ENCODE assay signal across 8 mouse cellular contexts in genomic region chr1:165235846-165236245, GRCm38 (mm10). TPM values are rescaled to one million over a fixed set of nuclear protein-coding genes. Genes with fewer than 3 reads are reported as not detected.
DNase-seq lines count a peak whose midpoint lies in the region; ATAC-seq and TF ChIP-seq lines count a peak whose summit lies in the region.

No protein-coding gene starts in this region.

- peaks cover 23% of the 10 kb centered on the region for H3K4me1 ChIP-seq in kidney, embryonic 16.5 days (ENCODE audit: insufficient read depth, low read length)
- H3K4me1 ChIP-seq in heart, postnatal 0 days (ENCODE audit: control insufficient read depth, insufficient read depth), result peaks cover 20% of the 10 kb centered on the region
- H3K4me1 ChIP-seq in midbrain, embryonic 12.5 days, result peaks cover 15% of the 10 kb centered on the region

- H3K27ac ChIP-seq in kidney, embryonic 16.5 days (ENCODE audit: low read length), result peak overlapping the region; percentile 97; the same call in 1 of the 2 replicates
- peak overlapping the region; percentile 93 for H3K27ac ChIP-seq in heart, postnatal 0 days (ENCODE audit: low read depth)
- H3K27ac ChIP-seq in midbrain, embryonic 12.5 days (replicated peaks), result peak overlapping the region; percentile 95

- H3K36me3 ChIP-seq in kidney, embryonic 16.5 days (ENCODE audit: insufficient read depth, low read length), result no peaks in the 10 kb centered on the region
- no peaks in the 10 kb centered on the region for H3K36me3 ChIP-seq in heart, postnatal 0 days (replicated peaks; ENCODE audit: control insufficient read depth, insufficient read depth, low read length)
- H3K36me3 ChIP-seq in midbrain, embryonic 12.5 days, result no peaks in the 10 kb centered on the region

- TF ChIP-seq POLR2A in brain, embryonic 14.5 days (IDR thresholded peaks at IDR 0.05; ENCODE audit: borderline replicate concordance, extremely low read depth, insufficient read depth, insufficient read length, poor library complexity, severe bottlenecking), result no peak

- peak overlapping the region; percentile 91 for H3K9ac ChIP-seq in kidney, embryonic 16.5 days (replicated peaks; ENCODE audit: low read length)
- peak overlapping the region; percentile 78 for H3K9ac ChIP-seq in heart, postnatal 0 days (replicated peaks; ENCODE audit: low read depth, low read length)
- H3K9ac ChIP-seq in midbrain, embryonic 12.5 days (replicated peaks), result peak overlapping the region; percentile 89

- H3K9me3 ChIP-seq in kidney, embryonic 16.5 days (ENCODE audit: low read length), result no peaks in the 10 kb centered on the region
- H3K9me3 ChIP-seq in heart, postnatal 0 days (replicated peaks; ENCODE audit: control insufficient read depth, low read length), result no peaks in the 10 kb centered on the region
- no peaks in the 10 kb centered on the region for H3K9me3 ChIP-seq in midbrain, embryonic 12.5 days

- ATAC-seq in kidney, embryonic 16.5 days (ENCODE audit: low FRiP score, low TSS enrichment), result no peak
- no peak for ATAC-seq in heart, postnatal 0 days (ENCODE audit: insufficient read depth, low read depth)
- no peak for ATAC-seq in midbrain, embryonic 12.5 days (ENCODE audit: low FRiP score, low read depth)
- no peak for ATAC-seq in megakaryocyte-erythroid progenitor cell, adult 5-6 weeks (replicated peaks; ENCODE audit: low FRiP score, low TSS enrichment, poor library complexity, severe bottlenecking)

- peak overlapping the region; percentile 97 for H3K4me3 ChIP-seq in kidney, embryonic 16.5 days (ENCODE audit: low read length)
- H3K4me3 ChIP-seq in heart, postnatal 0 days (ENCODE audit: low read depth, low read length), result peak overlapping the region; percentile 83
- peak overlapping the region; percentile 92 for H3K4me3 ChIP-seq in midbrain, embryonic 12.5 days

- no peak for TF ChIP-seq EP300 in heart, postnatal 0 days (IDR thresholded peaks at IDR 0.05; ENCODE audit: low read depth)

- TF ChIP-seq CTCF in brain, embryonic 14.5 days (IDR thresholded peaks at IDR 0.05; ENCODE audit: borderline replicate concordance, extremely low read depth, insufficient read depth, insufficient read length), result no peak
- no peak for TF ChIP-seq CTCF in heart, postnatal 0 days (IDR thresholded peaks at IDR 0.05; ENCODE audit: low read depth)

- H3K4me2 ChIP-seq in kidney, embryonic 16.5 days (replicated peaks; ENCODE audit: low read depth, low read length), result peak overlapping the region; percentile 82
- peak overlapping the region; percentile 84 for H3K4me2 ChIP-seq in heart, postnatal 0 days (ENCODE audit: low read depth, low read length)
- peak overlapping the region; percentile 77 for H3K4me2 ChIP-seq in midbrain, embryonic 12.5 days (replicated peaks)

- no peaks in the 10 kb centered on the region for H3K27me3 ChIP-seq in kidney, embryonic 16.5 days (ENCODE audit: insufficient read depth, low read length)
- no peaks in the 10 kb centered on the region for H3K27me3 ChIP-seq in heart, postnatal 0 days (ENCODE audit: control insufficient read depth, insufficient read depth, low read length)
- H3K27me3 ChIP-seq in midbrain, embryonic 12.5 days, result no peaks in the 10 kb centered on the region

- no peak for DNase-seq in kidney, postnatal 4 days
- DNase-seq in brain, embryonic 14.5 days (ENCODE audit: low read depth), result peak; percentile 5
- no peak for DNase-seq in heart, postnatal 0 days (ENCODE audit: low spot score)
- no peak for DNase-seq in spleen, postnatal 36 days (ENCODE audit: low spot score in 2 of 2)
- no peak for DNase-seq in lung, postnatal 4 days

- 7% methylated on average over 10 of the region's 10 CpGs for WGBS in kidney, embryonic 16.5 days
- WGBS in heart, postnatal 0 days, result 7% methylated on average over 10 of the region's 10 CpGs
- WGBS in midbrain, embryonic 12.5 days, result 17% methylated on average over 10 of the region's 10 CpGs

RNA-seq across cellular contexts. Expression of gene Tiprl, which starts 0.9 kb away (rescaled TPM):
- 112 and 115 TPM in 2 replicates for polyA plus RNA-seq in kidney, embryonic 16.5 days (2015; fragmentation: Nextera tagmentation; extraction: Ambion mirVana)
- polyA plus RNA-seq in brain, embryonic 14.5 days (2012; rRNA removed), result 56.9 and 64.0 TPM in 2 replicates
- total RNA-seq in heart, postnatal 0 days (2014; rRNA removed; ENCODE audit: low replicate concordance), result 11.7 and 24.8 TPM in 2 replicates
- 84.7 and 85.5 TPM in 2 replicates for polyA plus RNA-seq in heart, postnatal 0 days (2015; fragmentation: Nextera tagmentation; extraction: Ambion mirVana)
- polyA plus RNA-seq in midbrain, embryonic 12.5 days (2016; fragmentation: Nextera tagmentation; extraction: Ambion mirVana), result 101 and 118 TPM in 2 replicates
- total RNA-seq in megakaryocyte-erythroid progenitor cell, adult 5-6 weeks (2014; fragmentation: Nextera tagmentation), result 22.3 and 35.0 TPM in 2 replicates
- total RNA-seq in megakaryocyte-erythroid progenitor cell, adult 5-6 weeks (2017), result 73.2 and 90.1 TPM in 2 replicates

RNA-seq across cellular contexts. Expression of gene Sft2d2, which starts 41.6 kb away (rescaled TPM):
- polyA plus RNA-seq in kidney, embryonic 16.5 days (2015; fragmentation: Nextera tagmentation; extraction: Ambion mirVana), result 29.7 and 29.9 TPM in 2 replicates
- polyA plus RNA-seq in brain, embryonic 14.5 days (2012; rRNA removed), result 7.8 and 8.6 TPM in 2 replicates
- total RNA-seq in heart, postnatal 0 days (2014; rRNA removed; ENCODE audit: low replicate concordance), result 21.2 and 34.7 TPM in 2 replicates
- polyA plus RNA-seq in heart, postnatal 0 days (2015; fragmentation: Nextera tagmentation; extraction: Ambion mirVana), result 11.6 and 11.9 TPM in 2 replicates
- 9.5 and 10.4 TPM in 2 replicates for polyA plus RNA-seq in midbrain, embryonic 12.5 days (2016; fragmentation: Nextera tagmentation; extraction: Ambion mirVana)
- 9.0 and 14.5 TPM in 2 replicates for total RNA-seq in megakaryocyte-erythroid progenitor cell, adult 5-6 weeks (2014; fragmentation: Nextera tagmentation)
- 16.0 and 17.7 TPM in 2 replicates for total RNA-seq in megakaryocyte-erythroid progenitor cell, adult 5-6 weeks (2017)

RNA-seq across cellular contexts. Expression of gene Gpr161, which starts 59.7 kb away (rescaled TPM):
- 1.3 TPM in 2 replicates for polyA plus RNA-seq in kidney, embryonic 16.5 days (2015; fragmentation: Nextera tagmentation; extraction: Ambion mirVana)
- 38.2 and 45.0 TPM in 2 replicates for polyA plus RNA-seq in brain, embryonic 14.5 days (2012; rRNA removed)
- total RNA-seq in heart, postnatal 0 days (2014; rRNA removed; ENCODE audit: low replicate concordance), result 2.5 and 4.8 TPM in 2 replicates
- polyA plus RNA-seq in heart, postnatal 0 days (2015; fragmentation: Nextera tagmentation; extraction: Ambion mirVana), result 0.19 and 0.31 TPM in 2 replicates
- polyA plus RNA-seq in midbrain, embryonic 12.5 days (2016; fragmentation: Nextera tagmentation; extraction: Ambion mirVana), result 3.2 and 3.9 TPM in 2 replicates
- total RNA-seq in megakaryocyte-erythroid progenitor cell, adult 5-6 weeks (2014; fragmentation: Nextera tagmentation), result 0.11 TPM in 1 of 2 replicates, not detected in the other
- total RNA-seq in megakaryocyte-erythroid progenitor cell, adult 5-6 weeks (2017), result not detected in 2 replicates
